Mouse (Mus musculus) MEL (cell line): ENCODE results near the gene Hba-a2. TPM values are rescaled to one million over a fixed set of nuclear protein-coding genes. Genes with fewer than 3 reads are reported as not detected.

ENCODE experiments used
- DNase-seq: peaks from one replicate; pipeline ENCODE4 v3.0.0; 2011; ENCODE audit warnings: low read depth, low spot score
- H3K27ac ChIP-seq: 2 replicates; pipeline ENCODE4 v1.5.1; 2012; ENCODE audit warnings: low read depth, mild to moderate bottlenecking, control low read depth, low read length, moderate library complexity; ENCODE audit not compliant: control insufficient read depth
- H3K27me3 ChIP-seq, 2 experiments: fragments of 150-350 bp in 1 of 2; sonication (generic) in 1 of 2; 2 replicates each; pipeline ENCODE4 v1.6.1; 2012; ENCODE audit warnings: low read length in 2 of 2, mild to moderate bottlenecking in 2 of 2, improper control_type of control experiment in 1 of 2, moderate library complexity in 1 of 2; ENCODE audit not compliant: insufficient read depth in 2 of 2, control insufficient read depth in 1 of 2
- H3K36me3 ChIP-seq, 2 experiments: 2 replicates each; pipeline ENCODE4 v1.6.1; 2012 to 2014; ENCODE audit warnings: low read length in 2 of 2, improper control_type of control experiment in 1 of 2, inconsistent platforms in 1 of 2, mild to moderate bottlenecking in 1 of 2; ENCODE audit not compliant: insufficient read depth in 2 of 2, control insufficient read depth in 1 of 2
- H3K4me1 ChIP-seq, 2 experiments: fragments of 150-350 bp in 1 of 2; sonication (generic) in 1 of 2; 2 replicates each; pipeline ENCODE4 v1.6.1; 2012; ENCODE audit warnings: low read length in 2 of 2, improper control_type of control experiment in 1 of 2, mild to moderate bottlenecking in 1 of 2; ENCODE audit not compliant: insufficient read depth in 2 of 2, control insufficient read depth in 1 of 2
- H3K4me3 ChIP-seq, 2 experiments: fragments of 150-350 bp in 1 of 2; sonication (generic) in 1 of 2; 2 replicates each; pipeline ENCODE4 v1.5.1; 2012; ENCODE audit warnings: low read depth in 2 of 2, low read length in 2 of 2, mild to moderate bottlenecking in 2 of 2, moderate library complexity in 2 of 2, control low read depth in 1 of 2, improper control_type of control experiment in 1 of 2; ENCODE audit not compliant: control insufficient read depth in 1 of 2, insufficient read depth in 1 of 2
- H3K79me2 ChIP-seq: 2 replicates; pipeline ENCODE4 v1.6.1; 2012; ENCODE audit warnings: mild to moderate bottlenecking, low read length, moderate library complexity; ENCODE audit not compliant: control insufficient read depth, poor library complexity, insufficient read depth
- H3K9ac ChIP-seq: 2 replicates; pipeline ENCODE4 v1.6.1; 2012; ENCODE audit warnings: low read depth, mild to moderate bottlenecking, control low read depth, low read length, moderate library complexity; ENCODE audit not compliant: control insufficient read depth, poor library complexity, severe bottlenecking
- H3K9me3 ChIP-seq: fragments of 150-350 bp; sonication (generic); replicated peaks from 2 replicates; pipeline ENCODE4 v1.6.1; 2012; ENCODE audit warnings: mild to moderate bottlenecking, low read length, improper control_type of control experiment, moderate library complexity; ENCODE audit not compliant: insufficient read depth
- BHLHE40 ChIP-seq: IDR thresholded peaks from 2 replicates; pipeline ENCODE4 v1.6.1; 2012; ENCODE audit warnings: low read depth, mild to moderate bottlenecking, inconsistent platforms, low read length, improper control_type of control experiment, borderline replicate concordance
- CHD1 ChIP-seq: IDR thresholded peaks from 2 replicates; pipeline ENCODE4 v1.6.1; 2012; ENCODE audit warnings: low read depth, mild to moderate bottlenecking, inconsistent platforms, low read length, improper control_type of control experiment
- CHD2 ChIP-seq: IDR thresholded peaks from 2 replicates; pipeline ENCODE4 v1.6.1; 2011; ENCODE audit warnings: low read length, improper control_type of control experiment
- E2F4 ChIP-seq: IDR thresholded peaks from 2 replicates; pipeline ENCODE4 v1.6.1; 2011; ENCODE audit warnings: low read depth, low read length, improper control_type of control experiment, borderline replicate concordance
- GATA1 ChIP-seq: IDR thresholded peaks from 2 replicates; pipeline ENCODE4 v1.6.1; 2011; ENCODE audit warnings: low read depth, low read length, improper control_type of control experiment
- HCFC1 ChIP-seq: IDR thresholded peaks from 2 replicates; pipeline ENCODE4 v1.6.1; 2012; ENCODE audit warnings: low read depth, mild to moderate bottlenecking, inconsistent platforms, low read length, improper control_type of control experiment, moderate library complexity
- JUND ChIP-seq: IDR thresholded peaks from 2 replicates; pipeline ENCODE4 v1.6.1; 2011; ENCODE audit warnings: low read depth, mild to moderate bottlenecking, improper control_type of control experiment, low read length
- KAT2A ChIP-seq: conservative IDR thresholded peaks from 2 replicates; pipeline ENCODE4 v1.6.1; 2012; ENCODE audit warnings: low read depth, low read length, improper control_type of control experiment, inconsistent platforms
- MAFK ChIP-seq: IDR thresholded peaks from 2 replicates; pipeline ENCODE4 v1.6.1; 2011; ENCODE audit warnings: low read depth, mild to moderate bottlenecking, low read length, improper control_type of control experiment, borderline replicate concordance
- MYC ChIP-seq: IDR thresholded peaks from 2 replicates; pipeline ENCODE4 v1.6.1; 2011; ENCODE audit warnings: low read depth, mild to moderate bottlenecking, low read length, improper control_type of control experiment, moderate library complexity
- POLR2A ChIP-seq, 2 experiments: IDR thresholded peaks; 2 replicates each; pipeline ENCODE4 v1.6.1; 2011 to 2012; ENCODE audit warnings: low read length in 2 of 2, mild to moderate bottlenecking in 2 of 2, control low read depth in 1 of 2, improper control_type of control experiment in 1 of 2, low read depth in 1 of 2, moderate library complexity in 1 of 2; ENCODE audit not compliant: control insufficient read depth in 1 of 2, insufficient read depth in 1 of 2, poor library complexity in 1 of 2
- POLR2AphosphoS2 ChIP-seq: IDR thresholded peaks from 2 replicates; pipeline ENCODE4 v1.6.1; 2011; ENCODE audit warnings: low read length, improper control_type of control experiment
- RCOR1 ChIP-seq: IDR thresholded peaks from 2 replicates; pipeline ENCODE4 v1.6.1; 2012; ENCODE audit warnings: low read depth, mild to moderate bottlenecking, inconsistent platforms, low read length, improper control_type of control experiment
- TCF12 ChIP-seq: IDR thresholded peaks from 2 replicates; pipeline ENCODE4 v1.6.1; 2014; ENCODE audit warnings: low read depth, mild to moderate bottlenecking, inconsistent platforms, low read length, improper control_type of control experiment, moderate library complexity
- UBTF ChIP-seq: IDR thresholded peaks from 2 replicates; pipeline ENCODE4 v1.6.1; 2012; ENCODE audit warnings: low read depth, mild to moderate bottlenecking, inconsistent platforms, low read length, improper control_type of control experiment, moderate library complexity, borderline replicate concordance; ENCODE audit not compliant: insufficient read depth
- USF1 ChIP-seq: IDR thresholded peaks from 2 replicates; pipeline ENCODE4 v1.6.1; 2014; ENCODE audit warnings: low read depth, mild to moderate bottlenecking, inconsistent platforms, low read length, improper control_type of control experiment, moderate library complexity
- USF2 ChIP-seq, 2 experiments: IDR thresholded peaks; 2 replicates each; pipeline ENCODE4 v1.6.1; 2011 to 2012; ENCODE audit warnings: improper control_type of control experiment in 2 of 2, low read length in 2 of 2, borderline replicate concordance in 1 of 2, inconsistent platforms in 1 of 2, low read depth in 1 of 2, mild to moderate bottlenecking in 1 of 2; ENCODE audit not compliant: insufficient read depth in 1 of 2
- ZC3H11A ChIP-seq: IDR thresholded peaks from 2 replicates; pipeline ENCODE4 v1.6.1; 2012; ENCODE audit warnings: low read depth, mild to moderate bottlenecking, inconsistent platforms, low read length, improper control_type of control experiment
- ZKSCAN1 ChIP-seq: IDR thresholded peaks from 2 replicates; pipeline ENCODE4 v1.6.1; 2012; ENCODE audit warnings: low read depth, mild to moderate bottlenecking, inconsistent platforms, low read length, improper control_type of control experiment, moderate library complexity
- ZMIZ1 ChIP-seq: IDR thresholded peaks from 2 replicates; pipeline ENCODE4 v1.6.1; 2012; ENCODE audit warnings: low read depth, mild to moderate bottlenecking, inconsistent platforms, low read length, improper control_type of control experiment, moderate library complexity
- polyA plus RNA-seq, 2 experiments: library from polyadenylated mRNA; stranded (reverse) in 1 of 2; unstranded in 1 of 2; fragments of >175 nt in 1 of 2; fragments of >200 nt in 1 of 2; gene quantifications; 2 replicates each; pipeline versions ENCODE4 v1.2.1 to v1.2.4; 2012; ENCODE audit warnings: low replicate concordance in 2 of 2, low read depth in 1 of 2; ENCODE audit not compliant: insufficient read length in 2 of 2, insufficient read depth in 1 of 2, missing spikeins in 1 of 2
- total RNA-seq: library from RNA; depleted of rRNA; stranded (reverse); fragments of 300-350 nt; gene quantifications from 2 replicates; pipeline ENCODE4 v1.2.3, GENCODE M21; 2012

Gene Hba-a2
- total and polyA plus RNA-seq, 3 experiments: 202 to 432 (median 313) TPM

GRCm38 (mm10) chr11:32331075-32331474 lies 34.8 kb downstream of the Hba-a2 start:
- Histone ChIP-seq H3K79me2 (no peaks in the 10 kb centered on the region), H3K36me3 (no peaks in the 10 kb centered on the region), H3K9ac (no peak overlapping the region), H3K4me1 (no peaks in the 10 kb centered on the region), H3K27me3 (peaks cover 19 to 21% of the 10 kb centered on the region in 2 experiments), H3K9me3 (no peaks in the 10 kb centered on the region), H3K4me3 (no peak overlapping the region), H3K27ac (no peak overlapping the region)
- no peak for DNase-seq
- TF ChIP-seq TCF12: no peak
- no peak for TF ChIP-seq HCFC1
- TF ChIP-seq ZMIZ1: no peak

GRCm38 (mm10) chr11:32331861-32332260 lies 35.6 kb downstream of the Hba-a2 start:
- Histone ChIP-seq H3K9me3 (no peaks in the 10 kb centered on the region), H3K27ac (no peak overlapping the region), H3K9ac (no peak overlapping the region), H3K27me3 (peaks cover 17 to 18% of the 10 kb centered on the region in 2 experiments), H3K4me3 (no peak overlapping the region)
- no peak for DNase-seq
- TF ChIP-seq KAT2A (no peak), UBTF (no peak), ZKSCAN1 (no peak), POLR2A (IDR thresholded peaks at IDR 0.05; ENCODE audit: control insufficient read depth in 1 of 2, insufficient read depth in 1 of 2, low read depth in 1 of 2, low read length in 2 of 2, poor library complexity in 1 of 2) (no peak), CHD1 (no peak), USF2 (IDR thresholded peaks at IDR 0.05; ENCODE audit: borderline replicate concordance in 1 of 2, insufficient read depth in 1 of 2, low read depth in 1 of 2, low read length in 2 of 2) (no peak), BHLHE40 (no peak)
- TF ChIP-seq, all 39 proteins: peak for 0
- no peaks in the 10 kb centered on the region for H3K36me3 ChIP-seq
- H3K79me2 ChIP-seq: no peaks in the 10 kb centered on the region
- H3K4me1 ChIP-seq: no peaks in the 10 kb centered on the region

GRCm38 (mm10) chr11:32333235-32333634 lies 36.9 kb downstream of the Hba-a2 start:
- H3K27ac ChIP-seq: no peak overlapping the region
- no peak overlapping the region for H3K4me3 ChIP-seq
- TF ChIP-seq GATA1: no peak
- TF ChIP-seq E2F4: no peak
- TF ChIP-seq BHLHE40: no peak
- TF ChIP-seq CHD1: no peak
- no peak for TF ChIP-seq MAFK
- no peak for TF ChIP-seq USF1
- no peak for TF ChIP-seq USF2 (IDR thresholded peaks at IDR 0.05; ENCODE audit: borderline replicate concordance in 1 of 2, insufficient read depth in 1 of 2, low read depth in 1 of 2, low read length in 2 of 2)
- TF ChIP-seq MYC: no peak
- TF ChIP-seq JUND: no peak
- TF ChIP-seq ZC3H11A: no peak
- TF ChIP-seq RCOR1: no peak
- no peak for TF ChIP-seq POLR2AphosphoS2
- no peak for TF ChIP-seq CHD2
- peaks cover 14 to 15% of the 10 kb centered on the region in 2 experiments for H3K27me3 ChIP-seq
- no peaks in the 10 kb centered on the region for H3K9me3 ChIP-seq
- no peaks in the 10 kb centered on the region for H3K79me2 ChIP-seq
- DNase-seq: no peak
- no peaks in the 10 kb centered on the region for H3K4me1 ChIP-seq
- no peak overlapping the region for H3K9ac ChIP-seq
- no peaks in the 10 kb centered on the region for H3K36me3 ChIP-seq
